Mouse (Mus musculus): ENCODE data around the gene Ndc1. TPM values are rescaled to one million over a fixed set of nuclear protein-coding genes. Genes with fewer than 3 reads are reported as not detected.

The Ndc1 gene
- polyA plus RNA-seq, 1 experiment from 2014 or later = 37.6 TPM

DNA sequence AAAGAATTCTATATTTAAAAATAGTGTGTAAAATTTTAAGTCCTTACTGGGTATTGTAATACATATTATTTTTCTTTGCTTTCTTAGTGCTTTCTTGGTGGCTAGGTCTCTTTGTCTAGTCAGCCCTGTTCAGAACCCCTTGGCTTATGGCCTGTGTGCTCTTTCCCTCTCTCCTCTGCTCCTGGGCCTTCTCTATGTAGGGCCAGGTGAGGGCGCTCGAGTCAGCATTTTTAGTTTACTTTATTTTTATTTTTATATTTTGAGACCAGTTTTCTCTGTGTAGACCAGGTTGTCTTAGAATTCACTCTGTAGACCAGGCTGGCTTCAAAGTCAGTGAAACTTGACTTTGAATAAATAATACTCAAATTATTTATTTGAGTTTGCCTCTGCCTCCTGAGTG is 4.7 kb downstream of the Ndc1 start:
- Histone ChIP-seq H3K9me3 (no peaks in the 10 kb centered on the region), H3K36me3 (peaks cover 60% of the 10 kb centered on the region), H3K27me3 (no peaks in the 10 kb centered on the region), H3K4me2 (no peak overlapping the region), H3K4me1 (peaks cover 10% of the 10 kb centered on the region), H3K27ac (no peak overlapping the region), H3K9ac (no peak overlapping the region), H3K4me3 (no peak overlapping the region)
- ATAC-seq (ENCODE audit: borderline replicate concordance, extremely low read depth, low FRiP score, low TSS enrichment) = no peak
- WGBS = 77% methylated on average over 2 of the region's 2 CpGs

DNA sequence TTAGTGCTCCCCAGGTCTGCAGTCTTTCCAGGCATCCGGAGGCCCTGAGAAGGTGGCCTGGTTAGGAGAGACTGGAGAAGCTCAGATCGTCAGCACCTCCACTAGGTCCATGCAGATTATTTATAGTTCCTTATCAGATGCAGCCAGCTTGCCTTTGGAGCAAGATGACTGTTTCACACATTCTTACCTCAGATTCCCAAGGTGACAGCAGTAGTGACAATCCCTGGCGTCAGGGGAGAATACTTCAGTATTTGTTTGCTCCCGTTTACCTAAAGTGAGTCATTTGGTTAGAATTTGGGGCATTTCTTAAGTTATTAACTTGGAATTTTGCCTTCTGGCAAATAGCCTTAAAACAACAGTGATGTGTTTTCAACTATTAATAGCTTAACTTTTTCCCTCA is 7.1 kb downstream of the Ndc1 start:
- no peak overlapping the region for H3K4me2 ChIP-seq
- H3K27ac ChIP-seq = no peak overlapping the region
- H3K9ac ChIP-seq = no peak overlapping the region

DNA sequence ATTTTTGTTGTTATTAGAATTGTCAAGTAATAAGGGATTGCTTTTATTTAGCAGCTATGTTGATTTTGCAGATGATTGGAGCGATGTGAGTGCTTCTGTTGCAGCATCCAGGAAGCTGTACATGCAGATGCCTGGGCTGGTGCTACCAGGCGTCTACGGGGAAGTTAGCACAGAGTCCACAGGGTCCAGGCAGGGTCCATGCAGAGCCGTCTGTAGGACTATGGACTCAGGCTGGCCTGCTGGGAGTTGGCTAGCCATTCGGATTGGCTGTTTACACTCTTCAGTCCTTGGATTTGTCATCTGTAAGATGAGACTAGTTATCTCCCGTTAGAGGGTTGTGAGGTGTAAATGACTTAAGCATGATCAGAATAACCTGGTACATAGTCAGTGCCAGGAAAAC is 11.4 kb downstream of the Ndc1 start:
- no peak for ATAC-seq (ENCODE audit: borderline replicate concordance, extremely low read depth, low FRiP score, low TSS enrichment)
- Histone ChIP-seq H3K4me1 (no peaks in the 10 kb centered on the region), H3K4me2 (no peak overlapping the region), H3K27ac (no peak overlapping the region), H3K4me3 (no peak overlapping the region), H3K9me3 (no peaks in the 10 kb centered on the region), H3K27me3 (no peaks in the 10 kb centered on the region), H3K36me3 (peaks cover 73% of the 10 kb centered on the region), H3K9ac (no peak overlapping the region)
- 80% methylated on average over 6 of the region's 6 CpGs for WGBS

More for the DNA sequence above, 7.1 kb downstream of the Ndc1 start:
- ATAC-seq (ENCODE audit: borderline replicate concordance, extremely low read depth, low FRiP score, low TSS enrichment) = no peak
- Histone ChIP-seq H3K27me3 (no peaks in the 10 kb centered on the region), H3K36me3 (peaks cover 73% of the 10 kb centered on the region), H3K4me1 (no peaks in the 10 kb centered on the region), H3K4me3 (no peak overlapping the region), H3K9me3 (no peaks in the 10 kb centered on the region)
- 65% methylated on average over 4 of the region's 4 CpGs for WGBS

DNA sequence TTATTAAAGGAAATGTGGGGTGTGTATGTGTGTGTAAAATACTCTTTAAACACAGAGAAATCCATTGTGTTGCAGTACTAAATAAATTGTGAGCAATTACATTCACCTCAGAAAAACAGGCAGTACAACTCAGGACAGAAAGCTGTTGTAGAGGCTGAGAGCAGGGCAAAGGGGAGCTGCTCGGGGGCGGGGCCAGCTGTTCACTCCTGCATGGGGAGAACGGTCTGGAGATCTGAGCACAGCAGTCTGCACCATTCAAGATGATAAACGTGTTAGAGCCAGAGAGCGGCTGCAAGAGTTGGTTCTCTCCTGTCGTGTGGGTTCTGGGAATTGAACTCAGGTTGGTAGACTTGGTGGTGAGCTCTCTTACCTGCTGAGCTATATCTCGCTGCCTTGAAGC is 13.3 kb downstream of the Ndc1 start:
- Histone ChIP-seq H3K36me3 (peaks cover 66% of the 10 kb centered on the region), H3K4me3 (no peak overlapping the region), H3K9ac (no peak overlapping the region), H3K4me1 (no peaks in the 10 kb centered on the region), H3K4me2 (no peak overlapping the region), H3K27ac (no peak overlapping the region), H3K9me3 (no peaks in the 10 kb centered on the region), H3K27me3 (no peaks in the 10 kb centered on the region)
- WGBS = 76% methylated on average over 7 of the region's 7 CpGs
- ATAC-seq (ENCODE audit: borderline replicate concordance, extremely low read depth, low FRiP score, low TSS enrichment) = no peak

DNA sequence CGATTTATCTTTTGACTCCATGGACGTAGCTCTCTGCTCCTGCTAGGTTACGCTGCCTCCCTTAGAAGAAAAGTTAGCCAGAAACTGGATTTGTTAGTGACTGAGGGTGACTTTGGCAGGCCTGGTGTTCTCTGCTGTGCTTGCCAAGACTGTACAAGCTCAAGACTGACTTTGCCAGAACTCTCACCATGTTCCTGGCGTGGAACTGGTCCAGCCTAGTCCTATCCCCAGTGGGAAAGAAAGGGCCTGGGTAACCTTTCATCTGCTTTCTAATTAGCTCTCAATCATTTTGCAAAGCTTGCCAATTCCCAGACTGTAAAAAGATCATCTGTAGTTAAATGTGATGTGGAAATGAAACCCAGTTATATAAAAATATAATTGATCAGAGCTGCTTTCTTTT is 19.5 kb downstream of the Ndc1 start:
- Histone ChIP-seq H3K9ac (no peak overlapping the region), H3K27me3 (no peaks in the 10 kb centered on the region), H3K9me3 (no peaks in the 10 kb centered on the region), H3K4me2 (no peak overlapping the region), H3K27ac (no peak overlapping the region), H3K36me3 (peaks cover 78% of the 10 kb centered on the region), H3K4me1 (no peaks in the 10 kb centered on the region), H3K4me3 (no peak overlapping the region)
- no peak for ATAC-seq (ENCODE audit: borderline replicate concordance, extremely low read depth, low FRiP score, low TSS enrichment)
- 89% methylated on average over 4 of the region's 4 CpGs for WGBS

DNA sequence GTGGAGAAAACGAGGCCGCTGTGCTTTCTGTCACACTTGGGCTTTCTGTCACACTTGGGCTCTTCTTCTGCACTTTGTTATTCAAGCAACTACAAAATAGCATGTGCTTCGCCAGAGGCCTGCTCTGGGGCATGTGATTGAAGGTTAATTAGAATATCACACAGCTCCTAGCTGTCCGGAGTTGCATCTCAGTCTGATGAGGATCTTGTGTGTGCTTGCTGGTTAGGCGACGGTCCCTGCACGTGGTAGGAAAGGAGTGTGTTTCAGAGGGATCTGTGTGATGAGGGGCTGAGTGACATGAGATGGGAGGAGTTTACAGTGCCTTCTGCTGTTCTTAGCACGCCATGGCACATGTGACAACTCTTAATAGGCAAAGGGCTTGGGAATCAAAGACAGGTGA is 19.9 kb downstream of the Ndc1 start:
- Histone ChIP-seq H3K9ac (no peak overlapping the region), H3K27me3 (no peaks in the 10 kb centered on the region), H3K9me3 (no peaks in the 10 kb centered on the region), H3K4me1 (no peaks in the 10 kb centered on the region), H3K27ac (no peak overlapping the region), H3K4me2 (no peak overlapping the region), H3K36me3 (peaks cover 80% of the 10 kb centered on the region), H3K4me3 (no peak overlapping the region)
- no peak for ATAC-seq (ENCODE audit: borderline replicate concordance, extremely low read depth, low FRiP score, low TSS enrichment)
- WGBS = 94% methylated on average over 8 of the region's 8 CpGs

DNA sequence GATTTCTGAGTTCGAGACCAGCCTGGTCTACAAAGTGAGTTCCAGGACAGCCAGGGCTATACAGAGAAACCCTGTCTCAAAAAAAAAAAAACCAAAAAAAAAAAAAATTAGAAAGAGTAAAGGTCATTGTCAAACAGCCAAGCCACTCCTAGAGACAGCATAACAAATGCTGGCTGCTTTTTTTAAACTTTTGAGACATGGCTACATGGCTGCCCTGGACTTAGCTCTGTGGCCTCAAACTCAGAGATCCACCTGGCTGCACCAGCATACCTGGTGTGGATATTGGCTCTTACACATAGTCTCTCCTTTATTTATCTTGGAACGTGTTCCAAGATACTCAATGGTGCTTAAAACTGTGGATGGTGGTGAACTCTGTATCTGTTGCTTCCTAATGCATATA is 20.7 kb downstream of the Ndc1 start:
- ATAC-seq (ENCODE audit: borderline replicate concordance, extremely low read depth, low FRiP score, low TSS enrichment) = no peak

DNA sequence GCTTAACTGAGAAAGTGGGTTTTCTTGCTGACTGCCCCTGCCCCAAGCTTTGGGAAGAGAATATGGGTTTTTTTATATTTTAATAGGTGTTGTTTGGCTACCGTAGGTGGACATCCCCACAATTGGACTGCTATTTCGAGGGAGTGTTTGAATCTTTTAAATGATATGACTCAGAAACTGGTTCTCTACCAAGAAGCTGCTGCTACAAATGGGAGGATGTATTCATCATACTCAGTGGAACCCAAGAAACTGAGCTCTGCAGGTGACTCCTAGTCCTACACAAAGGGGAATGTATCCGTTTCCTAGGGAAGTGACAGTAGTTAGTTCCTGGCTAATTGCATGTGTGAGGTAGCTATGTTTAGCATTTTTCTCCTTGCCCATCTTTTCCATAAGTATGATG is 21.8 kb downstream of the Ndc1 start:
- no peak overlapping the region for H3K4me3 ChIP-seq
- no peaks in the 10 kb centered on the region for H3K4me1 ChIP-seq
- no peak overlapping the region for H3K27ac ChIP-seq
- H3K9ac ChIP-seq = no peak overlapping the region
- ATAC-seq (ENCODE audit: borderline replicate concordance, extremely low read depth, low FRiP score, low TSS enrichment) = no peak
- no peaks in the 10 kb centered on the region for H3K27me3 ChIP-seq
- H3K36me3 ChIP-seq = peaks cover 85% of the 10 kb centered on the region
- 92% methylated on average over 3 of the region's 3 CpGs for WGBS
- no peak overlapping the region for H3K4me2 ChIP-seq
- H3K9me3 ChIP-seq = no peaks in the 10 kb centered on the region

More for the DNA sequence above, 20.7 kb downstream of the Ndc1 start:
- no peak overlapping the region for H3K4me2 ChIP-seq
- no peaks in the 10 kb centered on the region for H3K27me3 ChIP-seq
- no peak overlapping the region for H3K4me3 ChIP-seq
- WGBS = 85% methylated on average over 2 of the region's 2 CpGs
- no peaks in the 10 kb centered on the region for H3K4me1 ChIP-seq
- no peak overlapping the region for H3K27ac ChIP-seq
- H3K9me3 ChIP-seq = no peaks in the 10 kb centered on the region
- peaks cover 80% of the 10 kb centered on the region for H3K36me3 ChIP-seq
- H3K9ac ChIP-seq = no peak overlapping the region

DNA sequence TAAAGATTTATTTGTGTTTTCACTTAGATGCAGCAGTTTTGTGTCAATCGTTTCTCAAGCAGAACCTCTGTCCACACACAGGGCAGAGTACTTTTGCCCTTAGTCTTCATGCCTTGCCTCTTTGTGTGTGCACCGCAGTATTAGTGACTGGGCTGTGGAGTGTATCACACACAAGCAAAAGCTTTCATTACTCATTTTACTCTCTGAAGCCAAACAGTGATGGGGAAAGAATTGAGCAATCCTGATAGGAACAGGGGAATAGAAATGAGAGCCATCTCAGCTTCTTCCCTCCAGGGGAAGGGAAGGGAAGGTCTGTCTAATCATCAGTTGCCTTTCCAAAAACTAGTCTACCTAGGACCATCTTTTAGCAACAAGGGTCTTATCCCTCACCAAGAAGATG is 26.2 kb downstream of the Ndc1 start:
- H3K9me3 ChIP-seq = no peaks in the 10 kb centered on the region
- no peak overlapping the region for H3K9ac ChIP-seq
- WGBS = 91% methylated on average over 2 of the region's 2 CpGs

DNA sequence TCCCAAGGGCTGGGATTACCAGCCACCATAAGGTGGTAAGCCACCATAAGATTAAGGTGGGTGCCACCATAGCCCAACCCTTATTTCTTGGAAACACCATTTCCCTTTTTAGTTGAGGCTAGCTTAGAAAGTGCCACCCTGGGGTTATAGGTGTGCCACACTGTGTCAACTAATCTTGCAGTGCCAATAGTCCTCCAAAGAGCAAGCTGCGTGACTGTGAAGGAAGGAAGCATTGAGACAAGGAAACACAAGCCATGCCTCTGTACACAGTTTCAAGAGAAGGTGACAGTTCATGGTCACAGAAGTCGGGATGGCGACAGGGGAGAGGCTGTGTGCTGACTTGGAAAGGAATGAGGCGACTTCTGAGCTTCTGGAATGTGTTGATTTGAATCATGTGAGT is 52.6 kb downstream of the Ndc1 start:
- no peak overlapping the region for H3K4me2 ChIP-seq
- ATAC-seq (ENCODE audit: borderline replicate concordance, extremely low read depth, low FRiP score, low TSS enrichment) = no peak
- H3K27me3 ChIP-seq = peaks cover 11% of the 10 kb centered on the region
- peaks cover 7% of the 10 kb centered on the region; the same call in 1 of the 2 replicates for H3K4me1 ChIP-seq
- H3K36me3 ChIP-seq = peaks cover 6% of the 10 kb centered on the region; the same call in 1 of the 2 replicates
- WGBS = 57% methylated on average over 4 of the region's 4 CpGs
- H3K27ac ChIP-seq = no peak overlapping the region
- H3K4me3 ChIP-seq = no peak overlapping the region
- H3K9ac ChIP-seq = no peak overlapping the region
- H3K9me3 ChIP-seq = no peaks in the 10 kb centered on the region

More for the DNA sequence above, 26.2 kb downstream of the Ndc1 start:
- Histone ChIP-seq H3K27ac (no peak overlapping the region), H3K27me3 (no peaks in the 10 kb centered on the region), H3K36me3 (peaks cover 71% of the 10 kb centered on the region), H3K4me1 (no peaks in the 10 kb centered on the region), H3K4me2 (no peak overlapping the region), H3K4me3 (no peak overlapping the region)
- no peak for ATAC-seq (ENCODE audit: borderline replicate concordance, extremely low read depth, low FRiP score, low TSS enrichment)

DNA sequence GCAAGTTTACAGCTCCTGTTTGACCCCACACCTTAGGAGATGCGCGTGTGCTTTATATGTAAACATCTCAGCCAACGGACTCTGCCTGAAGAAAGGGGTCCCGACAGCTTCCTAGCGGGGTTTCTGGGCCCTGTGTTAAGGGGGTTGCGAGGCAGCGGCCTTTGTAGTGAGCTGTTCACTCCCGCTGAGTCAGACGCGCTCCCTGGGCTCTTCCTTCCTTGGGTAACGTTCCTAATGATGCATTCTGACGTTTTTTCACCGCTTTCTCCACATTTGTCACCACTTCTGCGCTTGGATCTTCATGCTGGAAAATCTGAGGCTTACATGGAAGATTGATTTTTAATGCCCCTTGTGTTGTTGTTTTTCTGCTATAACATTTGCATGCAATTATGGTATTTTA is 54.1 kb downstream of the Ndc1 start:
- Histone ChIP-seq H3K27me3 (peaks cover 11% of the 10 kb centered on the region), H3K4me3 (0 out of 2 replicates have a peak overlapping the region, but pooled peaks have one; percentile 0), H3K9me3 (no peaks in the 10 kb centered on the region), H3K4me1 (peaks cover 7% of the 10 kb centered on the region; the same call in 1 of the 2 replicates), H3K36me3 (peaks cover 6% of the 10 kb centered on the region; the same call in 1 of the 2 replicates), H3K9ac (no peak overlapping the region), H3K4me2 (peak overlapping the region; percentile 41), H3K27ac (no peak overlapping the region)
- ATAC-seq (ENCODE audit: borderline replicate concordance, extremely low read depth, low FRiP score, low TSS enrichment) = no peak
- WGBS = 3% methylated on average over 14 of the region's 14 CpGs

DNA sequence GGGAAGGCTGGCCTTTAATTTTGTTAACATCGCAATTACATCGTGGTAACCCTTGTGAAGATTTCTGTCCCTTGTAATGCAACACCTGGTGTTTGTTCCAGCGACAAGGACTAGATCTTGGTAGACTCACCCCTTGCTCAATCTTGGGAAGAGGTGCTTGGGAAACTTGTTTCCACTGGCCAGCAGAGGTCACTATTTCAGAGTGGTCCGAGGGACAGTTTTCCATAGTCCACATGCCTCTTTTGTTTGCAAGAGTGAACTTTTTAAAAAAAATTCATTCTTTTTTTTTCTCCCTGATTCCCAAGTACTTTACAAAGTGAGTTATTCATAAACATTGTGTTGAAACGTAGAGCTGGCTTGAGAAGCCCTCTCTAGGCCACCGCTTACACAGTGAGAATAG is 54.6 kb downstream of the Ndc1 start:
- peaks cover 7% of the 10 kb centered on the region; the same call in 1 of the 2 replicates for H3K4me1 ChIP-seq
- no peak overlapping the region for H3K4me2 ChIP-seq
- H3K27me3 ChIP-seq = peaks cover 11% of the 10 kb centered on the region
- no peaks in the 10 kb centered on the region for H3K9me3 ChIP-seq
- H3K9ac ChIP-seq = no peak overlapping the region
- H3K4me3 ChIP-seq = no peak overlapping the region
- peaks cover 6% of the 10 kb centered on the region; the same call in 1 of the 2 replicates for H3K36me3 ChIP-seq
- ATAC-seq (ENCODE audit: borderline replicate concordance, extremely low read depth, low FRiP score, low TSS enrichment) = no peak
- no peak overlapping the region for H3K27ac ChIP-seq
- 16% methylated on average over 6 of the region's 6 CpGs for WGBS

DNA sequence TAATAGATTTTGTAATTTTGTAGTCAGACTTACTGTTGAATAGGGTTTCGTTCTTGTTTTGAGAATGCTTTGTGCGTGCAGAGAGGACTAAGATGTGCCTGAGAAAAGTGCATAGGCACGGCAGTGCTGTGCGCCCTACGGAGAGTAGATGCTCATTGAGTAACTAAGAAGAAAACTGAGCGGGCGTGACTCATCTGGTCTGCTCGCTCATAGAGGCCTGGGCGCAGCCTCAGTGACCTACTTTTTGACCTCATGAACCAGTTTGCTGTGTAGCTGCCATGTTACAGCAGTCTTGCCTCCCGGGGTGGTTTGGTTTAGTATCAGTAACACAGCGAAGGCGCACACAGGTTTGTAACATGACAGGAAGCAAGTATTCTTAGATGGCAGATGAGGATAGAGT is 58.0 kb downstream of the Ndc1 start:
- 91% methylated on average over 12 of the region's 12 CpGs for WGBS
- Histone ChIP-seq H3K27me3 (peaks cover 11% of the 10 kb centered on the region), H3K4me3 (no peak overlapping the region), H3K27ac (no peak overlapping the region), H3K36me3 (no peaks in the 10 kb centered on the region), H3K4me2 (no peak overlapping the region), H3K4me1 (peaks cover 7% of the 10 kb centered on the region; the same call in 1 of the 2 replicates), H3K9me3 (no peaks in the 10 kb centered on the region), H3K9ac (no peak overlapping the region)
- no peak for ATAC-seq (ENCODE audit: borderline replicate concordance, extremely low read depth, low FRiP score, low TSS enrichment)
